Mouse (Mus musculus) cerebellum, adult 9-11 months (tissue): ENCODE results near the gene Tmem136.

Experiments
- DNase-seq: peaks from one replicate; pipeline ENCODE4 v3.0.0; 2022

The Tmem136 gene

DNA sequence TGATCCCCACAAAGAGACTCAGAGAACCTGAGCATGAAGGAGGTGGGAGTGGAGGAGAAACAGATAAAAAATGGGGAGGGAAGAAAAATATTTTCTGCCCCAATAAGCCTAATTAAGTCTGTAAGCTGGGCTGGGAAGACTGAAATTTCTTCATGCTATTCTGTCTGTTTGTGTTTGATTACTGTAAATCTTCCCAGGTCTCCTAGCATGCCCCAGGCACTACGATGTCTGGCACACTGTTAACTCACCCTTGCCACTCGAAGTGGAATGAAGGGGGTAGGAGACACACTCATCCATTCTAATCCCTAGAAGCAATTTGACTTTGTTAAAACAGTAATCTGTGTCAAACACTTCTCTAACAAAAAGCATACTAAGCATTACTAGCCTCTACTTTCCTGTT, 44.6 kb downstream of the Tmem136 start:
- DNase-seq: no peak

DNA sequence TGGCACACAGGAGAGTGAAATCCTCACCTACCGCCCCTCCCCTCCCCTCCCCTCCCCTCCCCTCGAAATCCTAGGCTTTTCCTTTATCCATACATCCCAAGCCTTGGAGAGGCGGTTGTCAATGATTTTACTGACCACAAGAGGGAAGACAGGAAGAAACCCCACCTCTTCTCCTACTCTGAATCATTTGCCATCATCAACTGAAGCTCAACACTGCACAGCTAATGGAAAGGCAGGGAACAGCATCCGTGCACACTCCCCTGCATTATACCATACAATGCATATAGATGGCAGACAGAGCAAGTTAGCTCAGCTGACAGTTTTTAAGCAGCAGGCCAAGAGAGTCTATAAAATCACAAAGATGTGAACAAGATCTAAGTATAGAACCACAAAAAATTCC, 45.2 kb downstream of the Tmem136 start:
- DNase-seq: no peak

GRCm38 (mm10) chr9:43070566-43070965, 45.8 kb downstream of the Tmem136 start:
- no peak for DNase-seq

DNA sequence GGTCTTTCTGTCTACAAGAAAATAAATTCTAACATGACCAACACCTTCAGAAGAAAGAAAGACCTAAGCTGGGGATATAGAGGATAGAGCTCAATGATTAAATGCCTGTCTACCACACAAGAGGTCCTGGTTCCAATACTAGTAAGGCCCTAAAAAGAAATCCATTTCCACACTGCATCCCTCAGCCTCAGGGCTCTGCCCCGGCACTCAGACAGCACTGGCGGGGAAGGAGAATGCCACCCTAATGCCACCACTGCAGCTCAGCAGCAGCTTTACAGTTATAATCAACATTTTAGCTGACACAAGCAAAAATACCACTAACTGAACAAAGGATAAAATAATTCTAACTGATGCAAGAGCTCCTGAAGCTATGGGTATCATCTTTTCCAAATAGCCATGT, 46.2 kb downstream of the Tmem136 start:
- DNase-seq: no peak

DNA sequence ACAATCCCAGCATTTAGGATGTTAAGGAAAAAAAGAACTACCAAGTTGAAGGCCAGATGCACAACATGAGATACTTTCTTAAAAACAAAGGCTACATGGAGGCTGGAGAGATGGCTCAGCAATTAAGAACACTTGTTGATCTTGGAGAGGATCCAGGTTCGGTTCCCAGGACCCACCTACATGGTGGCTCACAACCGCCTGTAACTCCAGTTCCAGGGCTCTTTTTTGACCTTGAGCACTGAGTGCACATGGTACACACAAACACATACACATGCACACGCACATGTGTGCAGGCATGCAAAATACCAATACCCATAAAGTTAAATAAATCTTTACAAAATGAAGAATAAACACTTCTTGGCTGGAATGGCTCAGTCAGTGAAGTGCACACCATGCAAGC, 48.5 kb downstream of the Tmem136 start:
- DNase-seq: no peak

- DNase-seq: no peak
These were observed 51.1 kb downstream of the Tmem136 start for GRCm38 (mm10) chr9:43065231-43065630.

GRCm38 (mm10) chr9:43061545-43061944, 54.8 kb downstream of the Tmem136 start:
- no peak for DNase-seq
